Mouse (Mus musculus) limb, embryonic 15.5 days (tissue): ENCODE data around the gene Olfr350. TPM values are rescaled to one million over a fixed set of nuclear protein-coding genes. Genes with fewer than 3 reads are reported as not detected.
A peak's percentile ranks its signal among the peaks of the same experiment; 100 is the strongest.

ENCODE experiments used
- ATAC-seq: fragments of 200-750 bp; cut with Nextera tagmentation; 2 replicates; pipeline ENCODE4 v1.8.0; 2017; ENCODE audit warnings: low read depth, moderate TSS enrichment; ENCODE audit not compliant: insufficient number of reproducible peaks, low FRiP score, low TSS enrichment
- H3K27ac ChIP-seq: fragments of 300-500 bp; sonication (generic); 2 replicates; pipeline ENCODE4 v1.5.1; 2015; ENCODE audit warnings: moderate library complexity, mild to moderate bottlenecking, inconsistent platforms
- H3K27me3 ChIP-seq: fragments of 300-500 bp; sonication (generic); 2 replicates; pipeline ENCODE4 v1.6.1; 2015; ENCODE audit warnings: inconsistent platforms
- H3K36me3 ChIP-seq: fragments of 300-500 bp; sonication (generic); 2 replicates; pipeline ENCODE4 v1.6.1; 2015; ENCODE audit warnings: inconsistent platforms
- H3K4me1 ChIP-seq: fragments of 300-500 bp; sonication (generic); 2 replicates; pipeline ENCODE4 v1.6.1; 2015; ENCODE audit warnings: inconsistent platforms
- H3K4me2 ChIP-seq: fragments of 300-500 bp; sonication (generic); 2 replicates; pipeline ENCODE4 v1.6.1; 2015; ENCODE audit warnings: mild to moderate bottlenecking, inconsistent platforms
- H3K4me3 ChIP-seq: fragments of 300-500 bp; sonication (generic); 2 replicates; pipeline ENCODE4 v1.5.1; 2015; ENCODE audit warnings: mild to moderate bottlenecking, inconsistent platforms
- H3K9ac ChIP-seq: fragments of 300-500 bp; sonication (generic); 2 replicates; pipeline ENCODE4 v1.6.1; 2015; ENCODE audit warnings: inconsistent platforms
- H3K9me3 ChIP-seq: fragments of 300-500 bp; sonication (generic); 2 replicates; pipeline ENCODE4 v1.6.1; 2016; ENCODE audit warnings: inconsistent platforms
- WGBS: fragments of 180-500 bp; shearing (Covaris S2); methylation state at CpG from one replicate; pipeline ENCODE4 v1.1.7; 2015; 5-methylcytosine and 5-hydroxymethylcytosine counted together
- polyA plus RNA-seq: library from polyadenylated mRNA; unstranded; fragments of >200 nt; fragmentation: Nextera tagmentation; extraction: Ambion mirVana; gene quantifications from 2 replicates; pipeline ENCODE4 v1.2.1, GENCODE M21; 2015

Olfr350 gene
- not detected in 2 replicates for polyA plus RNA-seq

DNA sequence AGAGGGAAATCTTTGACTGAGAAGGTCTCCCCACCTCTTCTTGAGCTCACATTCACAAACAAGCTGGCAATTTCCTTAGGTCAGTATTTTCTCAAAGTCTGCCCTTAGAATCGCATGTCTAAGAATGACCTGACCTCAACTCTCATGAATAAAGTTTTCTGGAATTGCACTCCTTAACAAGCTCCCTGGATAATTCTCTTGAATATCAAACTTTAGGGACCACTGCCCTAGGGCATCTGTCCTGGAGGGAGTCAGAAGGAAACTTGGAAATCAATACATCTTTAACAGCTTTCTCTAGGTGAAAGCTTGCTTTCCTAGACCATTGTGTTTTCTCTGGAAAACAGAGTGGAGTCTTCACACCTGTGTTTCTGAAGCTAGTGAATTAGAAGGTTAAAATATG lies at the start of gene Olfr350:
Gene Olfr350, plus strand, starts transcription at position 301 of the 400 bp plus-strand sequence.
- H3K9me3 ChIP-seq: 0 out of 2 replicates have a peak, but pooled peaks cover 11% of the 10 kb centered on the region
- H3K27me3 ChIP-seq: no peaks in the 10 kb centered on the region
- no peak within 1 kb of the TSS for H3K27ac ChIP-seq
- no peak within 1 kb of the TSS for H3K9ac ChIP-seq
- H3K4me2 ChIP-seq: no peak within 1 kb of the TSS
- H3K4me1 ChIP-seq: no peaks in the 10 kb centered on the region
- no peak for ATAC-seq
- WGBS: 90% methylated on average over 1 of the region's 1 CpGs
- no peak within 1 kb of the TSS for H3K4me3 ChIP-seq
- H3K36me3 ChIP-seq: no peaks in the 10 kb centered on the region

- Histone ChIP-seq H3K27ac (no peak within 1 kb of the TSS), H3K9ac (no peak within 1 kb of the TSS), H3K4me3 (no peak within 1 kb of the TSS), H3K27me3 (no peaks in the 10 kb centered on the region), H3K4me1 (no peaks in the 10 kb centered on the region), H3K4me2 (no peak within 1 kb of the TSS), H3K36me3 (no peaks in the 10 kb centered on the region), H3K9me3 (0 out of 2 replicates have a peak, but pooled peaks cover 6% of the 10 kb centered on the region)
- no peak for ATAC-seq
- 57% methylated on average over 1 of the region's 1 CpGs for whole genome bisulfite sequencing
These were observed 29.2 kb upstream of the Olfr350 start, which contains the start of gene Olfr3 for GRCm38 (mm10) chr2:36816932-36817331. TSS of gene Olfr3 (minus strand) at chr2:36817032.

- Histone ChIP-seq H3K4me3 (no peak within 1 kb of the TSS), H3K36me3 (no peaks in the 10 kb centered on the region), H3K27ac (no peak within 1 kb of the TSS), H3K27me3 (no peaks in the 10 kb centered on the region), H3K4me1 (no peaks in the 10 kb centered on the region), H3K9me3 (no peaks in the 10 kb centered on the region; the same call in 1 of the 2 replicates), H3K4me2 (no peak within 1 kb of the TSS), H3K9ac (no peak within 1 kb of the TSS)
- ATAC-seq: no peak
- 72% methylated on average over 1 of the region's 1 CpGs for WGBS
These were observed 16.4 kb downstream of the Olfr350 start, which contains the start of gene Olfr351 for GRCm38 (mm10) chr2:36862560-36862959. TSS of gene Olfr351 (minus strand) at chr2:36862660.

- Histone ChIP-seq H3K27me3 (no peaks in the 10 kb centered on the region), H3K27ac (no peak within 1 kb of the TSS), H3K9ac (no peak within 1 kb of the TSS), H3K36me3 (no peaks in the 10 kb centered on the region), H3K4me2 (no peak within 1 kb of the TSS), H3K4me1 (no peaks in the 10 kb centered on the region), H3K9me3 (no peaks in the 10 kb centered on the region; the same call in 1 of the 2 replicates), H3K4me3 (no peak within 1 kb of the TSS)
- no peak for ATAC-seq
- WGBS: 74% methylated on average over 1 of the region's 1 CpGs
These were observed 22.1 kb downstream of the Olfr350 start, which contains the start of gene Olfr352 for GRCm38 (mm10) chr2:36868160-36868559. TSS of gene Olfr352 (plus strand) at chr2:36868460.

- Histone ChIP-seq H3K27ac (no peak within 1 kb of the TSS), H3K36me3 (no peaks in the 10 kb centered on the region), H3K9me3 (no peaks in the 10 kb centered on the region), H3K4me2 (no peak within 1 kb of the TSS), H3K4me3 (no peak within 1 kb of the TSS), H3K9ac (no peak within 1 kb of the TSS), H3K4me1 (no peaks in the 10 kb centered on the region), H3K27me3 (no peaks in the 10 kb centered on the region)
- ATAC-seq: no peak
These were observed 46.7 kb downstream of the Olfr350 start, which contains the start of gene Olfr353 for GRCm38 (mm10) chr2:36892836-36893235. TSS of gene Olfr353 (minus strand) at chr2:36892936.

GRCm38 (mm10) chr2:36897114-36897513 lies 51.0 kb downstream of the Olfr350 start:
- no peak overlapping the region for H3K4me2 ChIP-seq
- H3K27ac ChIP-seq: no peak overlapping the region
- H3K27me3 ChIP-seq: no peaks in the 10 kb centered on the region
- no peaks in the 10 kb centered on the region for H3K9me3 ChIP-seq
- ATAC-seq: 0 out of 2 replicates have a peak, but pooled peaks have one; percentile 58
- H3K4me3 ChIP-seq: no peak overlapping the region
- H3K36me3 ChIP-seq: no peaks in the 10 kb centered on the region
- no peaks in the 10 kb centered on the region for H3K4me1 ChIP-seq
- H3K9ac ChIP-seq: no peak overlapping the region

Other genes starting within 250 kb of the Olfr350 start
- not detected in 2 replicates for gene Olfr345, start 206.3 kb upstream of the Olfr350 start, polyA plus RNA-seq
- gene Olfr346, start 160.5 kb upstream of the Olfr350 start, polyA plus RNA-seq: not detected in 2 replicates
- gene Olfr347, start 114.4 kb upstream of the Olfr350 start, polyA plus RNA-seq: not detected in 2 replicates
- not detected in 2 replicates for gene Olfr348, start 62.0 kb upstream of the Olfr350 start, polyA plus RNA-seq
- gene Olfr50, start 55.8 kb upstream of the Olfr350 start, polyA plus RNA-seq: not detected in 2 replicates
- not detected in 2 replicates for gene Olfr3, start 29.3 kb upstream of the Olfr350 start, polyA plus RNA-seq
- not detected in 2 replicates for gene Olfr351, start 16.4 kb downstream of the Olfr350 start, polyA plus RNA-seq
- not detected in 2 replicates for gene Olfr352, start 22.1 kb downstream of the Olfr350 start, polyA plus RNA-seq
- not detected in 2 replicates for gene Olfr353, start 46.6 kb downstream of the Olfr350 start, polyA plus RNA-seq
- gene Olfr354, start 59.4 kb downstream of the Olfr350 start, polyA plus RNA-seq: not detected in 2 replicates
- not detected in 2 replicates for gene Olfr355, start 82.6 kb downstream of the Olfr350 start, polyA plus RNA-seq
- gene Olfr356, start 90.8 kb downstream of the Olfr350 start, polyA plus RNA-seq: not detected in 2 replicates
- not detected in 2 replicates for gene Olfr357, start 147.5 kb downstream of the Olfr350 start, polyA plus RNA-seq
- not detected in 2 replicates for gene Olfr358, start 163.0 kb downstream of the Olfr350 start, polyA plus RNA-seq
- gene Olfr360, start 219.4 kb downstream of the Olfr350 start, polyA plus RNA-seq: not detected in 2 replicates
- not detected in 2 replicates for gene Olfr361, start 243.0 kb downstream of the Olfr350 start, polyA plus RNA-seq